Mouse (Mus musculus): Measurements from ENCODE around the gene Prdm2.

The Prdm2 gene

DNA sequence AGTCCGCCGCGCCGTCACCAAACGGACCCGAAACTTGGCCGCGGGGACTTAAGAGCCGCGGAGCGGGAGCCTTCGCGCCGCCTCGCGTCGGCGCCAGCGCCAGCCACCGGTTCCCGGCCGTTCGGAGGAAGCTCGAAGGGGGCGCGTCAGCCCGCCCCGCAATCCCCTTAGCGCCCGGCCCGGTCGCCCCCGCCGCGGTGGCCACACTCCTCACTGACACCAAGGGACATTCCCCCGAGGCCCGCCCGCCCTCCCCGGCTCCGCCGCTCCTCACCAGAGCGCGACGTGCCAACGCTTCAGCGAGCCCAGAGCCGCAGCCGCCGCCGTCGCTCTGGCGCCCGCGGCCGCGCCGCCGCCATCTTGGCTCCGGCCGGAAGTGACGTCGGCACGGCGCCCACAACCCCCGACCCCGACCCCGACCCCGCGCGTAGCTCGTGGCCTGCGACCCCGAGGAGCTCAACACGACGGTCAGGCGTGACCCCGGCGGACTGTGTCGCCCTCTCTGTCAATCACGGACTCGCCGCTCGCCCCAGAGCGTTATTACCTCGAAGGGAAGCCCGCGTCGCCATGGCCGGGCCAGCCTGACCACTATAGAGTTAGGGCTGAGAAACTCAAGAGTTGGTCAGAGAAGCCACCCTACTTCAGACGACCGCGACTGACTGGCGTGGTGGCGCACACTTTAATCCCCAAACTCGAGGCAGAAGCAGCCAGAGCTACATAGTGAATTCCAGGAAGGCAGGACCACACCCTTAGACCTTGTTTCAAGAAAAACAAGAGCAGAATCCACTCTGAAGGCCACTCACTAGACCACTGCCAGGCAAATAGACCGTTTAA lies at the start of gene Prdm2:
Prdm2 (minus strand) TSS at position 655 of the 834 bp plus-strand sequence.
- peak; percentile 66 for DNase-seq

DNA sequence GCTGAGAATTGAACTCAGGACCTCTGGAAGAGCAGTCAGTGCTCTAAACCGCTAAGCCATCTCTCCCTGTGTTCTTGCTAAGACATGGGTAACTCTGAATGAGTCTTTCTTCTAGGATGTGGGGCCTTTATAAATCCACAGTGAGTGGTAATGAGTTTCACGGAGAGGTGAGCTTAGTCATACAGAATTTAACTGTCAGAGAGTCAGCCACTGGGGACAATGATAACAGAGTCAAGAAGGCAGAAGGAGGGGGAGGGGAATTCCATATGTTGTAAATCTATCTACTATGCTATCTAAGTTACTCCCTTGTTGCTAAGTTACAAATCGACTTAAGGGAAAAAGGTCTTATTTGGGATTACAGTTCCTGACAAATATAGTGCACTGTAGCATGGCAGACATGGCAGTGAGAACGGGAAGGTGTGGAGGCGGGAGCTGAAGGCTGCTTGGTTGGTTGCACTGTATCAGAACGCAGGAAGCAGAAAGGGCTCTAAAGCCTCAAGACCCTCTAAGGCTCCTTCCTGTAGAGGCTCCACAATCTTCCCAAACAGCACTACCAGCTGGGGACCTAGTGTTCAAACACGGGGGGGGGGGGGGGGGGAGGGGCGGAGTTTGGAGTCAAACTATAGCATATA lies 47.0 kb upstream of the Prdm2 start:
- no peak for DNase-seq

DNA sequence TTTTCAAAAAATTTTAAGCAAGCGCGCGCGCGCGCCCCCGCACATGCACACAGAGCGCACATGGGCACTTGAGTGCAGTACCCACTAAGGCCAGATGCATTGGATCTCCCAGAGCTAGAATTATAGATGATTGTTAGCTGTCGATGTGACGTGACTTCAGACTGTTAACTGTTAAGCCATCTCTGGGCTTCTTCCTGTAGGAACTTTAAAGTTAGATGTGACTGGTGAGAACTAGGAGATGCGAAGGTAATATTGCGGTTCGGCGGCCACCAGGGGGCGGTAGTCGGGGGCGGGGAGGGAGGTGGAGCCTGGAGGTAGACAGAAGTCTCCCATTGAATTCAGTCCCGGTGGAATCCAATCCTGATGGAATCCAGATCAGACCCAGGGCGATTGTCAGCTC lies 45.7 kb upstream of the Prdm2 start:
- DNase-seq, result peak; percentile 25 to 50

DNA sequence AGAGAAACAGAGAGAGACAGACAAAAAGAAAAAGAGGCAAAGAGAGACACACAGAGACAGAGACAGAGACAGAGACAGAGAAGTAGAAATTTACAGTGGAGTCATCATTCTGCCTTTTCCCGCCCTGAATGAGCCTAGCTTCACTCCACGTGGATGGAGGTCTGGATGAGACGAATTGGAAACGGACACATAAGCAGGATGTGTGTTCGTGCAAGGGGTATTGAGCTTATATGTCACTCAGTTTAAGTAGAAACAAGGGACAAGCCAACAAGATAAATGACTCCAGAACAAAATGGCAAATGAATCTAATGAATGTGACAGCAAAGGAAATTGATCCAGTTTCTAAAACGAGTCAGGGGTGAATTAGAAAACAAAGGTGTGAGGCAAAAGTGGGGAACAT lies 45.2 kb upstream of the Prdm2 start:
- DNase-seq, result no peak

DNA sequence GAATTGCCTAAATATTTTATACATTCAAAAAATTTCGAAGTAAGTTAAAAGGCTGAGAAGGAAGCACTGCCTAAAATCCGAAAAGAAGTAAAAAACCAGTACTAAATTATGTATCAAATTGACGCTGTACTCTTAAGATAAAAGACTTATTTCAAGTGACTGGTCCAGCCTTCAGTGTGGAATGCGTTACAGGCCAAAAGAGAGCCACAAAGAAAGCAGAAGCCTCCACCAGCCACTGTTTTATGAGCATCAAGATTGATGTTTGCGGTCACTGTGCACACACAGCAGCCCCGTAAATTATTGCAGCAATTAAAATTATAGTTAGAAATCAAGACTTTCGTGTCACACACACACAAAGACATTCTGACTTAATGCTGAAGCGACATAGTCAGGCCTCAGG lies 42.7 kb upstream of the Prdm2 start:
- no peak for DNase-seq

DNA sequence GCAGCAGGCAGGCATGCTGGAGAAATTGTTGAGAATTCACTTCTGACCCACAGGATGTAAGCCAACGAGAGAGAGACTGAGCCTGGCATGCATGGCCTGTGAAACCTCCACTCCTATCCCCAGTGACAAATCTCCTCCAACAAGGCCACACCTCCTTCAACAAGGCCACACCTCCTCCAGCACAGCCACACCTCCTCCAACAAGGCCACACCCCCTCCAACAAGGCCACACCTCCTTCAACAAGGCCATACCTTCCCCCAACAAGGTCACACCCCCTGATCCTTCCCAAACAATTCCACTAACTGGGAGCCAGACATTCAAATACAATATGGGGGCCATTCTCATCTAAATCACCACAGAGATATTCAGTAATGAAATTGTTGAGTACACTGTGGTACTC lies 40.6 kb upstream of the Prdm2 start:
- DNase-seq, result no peak

DNA sequence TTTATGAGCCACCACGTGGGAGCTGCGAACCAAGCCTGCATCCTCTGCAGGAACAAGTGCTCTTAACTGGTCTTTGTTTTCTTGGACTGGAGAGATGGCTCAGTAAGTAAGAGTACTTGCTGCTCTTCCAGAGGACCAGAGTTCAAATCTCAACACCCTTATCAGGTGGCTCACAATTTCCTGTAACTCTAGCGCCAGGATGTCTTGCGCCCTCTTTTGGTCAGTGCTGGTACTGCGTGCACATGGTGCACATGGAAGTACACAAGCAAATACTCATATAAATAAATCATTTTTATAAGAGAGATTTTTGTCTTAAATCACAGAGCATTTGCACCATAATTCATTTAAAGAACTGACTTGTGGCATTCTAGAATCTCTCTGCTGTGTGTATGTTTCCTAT lies 35.3 kb upstream of the Prdm2 start:
- DNase-seq, result no peak

DNA sequence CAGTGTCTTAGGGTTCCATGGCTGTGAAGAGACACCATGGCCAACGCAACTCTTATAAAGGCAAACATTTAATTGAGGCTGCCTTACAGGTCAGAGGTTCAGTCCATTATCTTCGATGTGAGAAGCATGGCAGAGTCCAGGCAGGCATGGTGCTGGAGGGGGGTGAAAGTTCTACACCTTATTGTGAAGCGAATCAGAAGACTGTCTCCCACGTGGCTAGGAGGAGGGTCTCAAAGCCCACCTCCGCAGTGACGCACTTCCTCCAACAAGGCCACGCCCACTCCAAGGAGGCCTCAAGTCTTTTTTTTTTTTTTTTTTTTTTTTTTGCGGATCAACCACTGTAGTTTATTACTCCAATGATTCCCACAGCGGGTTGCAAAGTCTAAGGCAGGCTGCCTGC lies 28.5 kb upstream of the Prdm2 start:
- no peak for DNase-seq

DNA sequence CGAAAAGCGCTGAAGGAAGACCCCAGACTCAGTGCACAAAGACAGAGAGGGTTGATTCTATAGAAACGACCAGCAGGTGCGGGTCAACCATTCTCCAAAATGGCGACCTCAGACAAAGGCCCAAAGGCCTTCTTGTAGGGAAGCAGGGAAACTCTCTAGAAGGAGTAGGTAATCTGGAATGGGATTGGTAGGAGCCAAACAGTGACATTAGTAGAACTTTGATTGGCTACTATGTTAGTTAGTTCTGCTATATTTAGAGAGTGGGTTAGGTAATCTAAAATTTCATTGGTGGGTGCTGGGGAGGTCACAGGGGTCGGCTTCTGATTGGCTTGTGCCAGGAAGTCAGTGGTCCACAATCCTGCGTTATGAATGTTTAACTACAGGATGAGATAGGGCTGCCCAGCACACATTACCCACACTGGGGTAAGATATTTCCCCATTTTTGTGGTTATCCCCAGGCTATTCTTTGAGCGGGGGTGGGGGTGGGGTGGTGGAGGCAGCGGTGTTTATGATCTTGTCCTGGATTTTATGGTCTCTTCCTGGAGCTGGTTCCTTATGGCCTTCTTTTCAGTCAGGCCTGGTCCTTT lies 26.9 kb upstream of the Prdm2 start:
- DNase-seq, result no peak

DNA sequence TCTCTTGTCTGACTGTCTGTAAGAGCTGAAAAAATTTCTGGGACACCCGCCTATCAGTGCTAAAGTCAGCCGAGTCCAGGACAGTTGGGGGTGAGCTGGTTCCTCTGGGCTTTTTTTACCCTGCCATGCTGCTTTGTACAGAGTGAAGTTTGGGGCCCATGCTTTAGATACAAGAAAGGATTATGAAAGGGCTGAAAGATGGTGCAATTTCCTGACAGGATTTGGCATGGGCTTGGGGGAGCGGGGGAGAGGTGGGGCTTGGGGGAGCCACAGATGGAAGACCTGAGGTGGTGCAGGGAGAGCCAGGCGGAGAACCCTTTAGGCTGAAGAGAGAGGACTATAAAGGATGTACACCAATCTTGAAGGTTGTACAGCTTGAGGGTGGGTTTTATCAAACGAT lies 26.3 kb upstream of the Prdm2 start:
- DNase-seq, result no peak

DNA sequence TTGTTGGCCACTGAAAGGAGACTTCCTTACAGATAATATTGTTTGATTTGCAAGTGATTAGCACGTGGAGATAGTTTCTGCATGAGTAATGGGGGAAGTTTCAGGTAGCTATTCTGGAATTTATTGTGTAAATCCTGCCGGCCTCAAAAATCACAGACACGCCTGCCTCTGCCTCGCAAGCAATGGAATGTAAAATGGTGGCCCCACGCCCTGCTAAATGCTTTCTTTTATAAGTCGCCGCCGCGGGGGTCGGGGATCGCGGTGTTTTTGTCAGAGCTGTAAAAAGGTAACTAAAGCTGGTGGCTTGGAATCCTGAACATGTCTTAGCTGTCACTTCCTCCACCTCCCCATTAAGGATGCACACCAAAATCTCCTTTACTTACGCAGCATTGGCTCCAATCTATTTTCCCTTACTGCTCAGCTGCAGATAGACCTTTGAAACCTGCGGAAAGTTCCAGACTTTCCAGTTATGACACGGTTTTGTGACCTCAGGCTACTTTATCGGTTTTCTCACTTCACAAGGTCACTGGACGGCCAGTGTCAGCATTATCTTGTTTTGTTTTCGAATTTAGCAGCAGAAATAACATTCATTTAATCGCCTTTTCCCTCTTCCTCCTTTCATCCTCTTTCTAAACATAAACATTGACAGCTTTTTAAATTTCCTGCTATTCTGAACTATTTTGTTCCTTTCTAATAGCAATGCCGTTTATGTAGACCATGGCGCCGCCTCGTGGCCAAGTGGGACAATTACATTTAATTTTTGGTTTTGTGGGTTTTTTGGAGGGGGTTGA lies 25.6 kb upstream of the Prdm2 start:
- peak; percentile 44 to 48 for DNase-seq

DNA sequence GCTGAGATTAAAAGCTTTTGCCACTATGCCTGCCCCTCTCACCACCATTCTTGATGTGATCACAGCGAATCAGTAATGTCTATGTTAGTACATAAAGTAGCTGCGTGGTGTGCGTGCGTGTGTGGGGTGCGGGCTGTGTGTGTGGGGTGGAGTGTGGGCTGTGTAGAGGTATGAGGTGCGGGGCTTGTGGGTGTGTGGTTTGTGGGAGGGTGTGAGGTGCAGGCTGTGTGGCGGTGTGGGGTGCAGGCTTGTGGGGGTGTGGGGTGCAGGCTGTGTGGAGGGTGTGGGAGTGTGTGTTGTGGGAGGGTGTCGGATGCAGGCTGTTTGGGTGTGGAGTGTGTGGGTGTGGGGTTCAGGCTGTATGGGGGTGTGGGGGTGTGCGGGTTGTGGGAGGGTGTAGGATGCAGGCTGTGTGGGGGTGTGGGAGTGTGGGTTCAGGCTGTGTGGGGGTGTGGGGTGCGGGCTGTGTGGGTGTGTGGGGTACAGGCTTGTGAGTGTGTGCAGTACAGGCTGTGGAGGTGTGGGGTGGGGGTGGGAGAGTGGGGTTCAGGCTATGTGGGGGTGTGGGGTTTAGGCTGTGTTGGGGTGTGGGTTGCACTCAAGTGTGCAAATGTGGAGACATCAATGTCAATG lies 19.1 kb upstream of the Prdm2 start:
- no peak for DNase-seq

DNA sequence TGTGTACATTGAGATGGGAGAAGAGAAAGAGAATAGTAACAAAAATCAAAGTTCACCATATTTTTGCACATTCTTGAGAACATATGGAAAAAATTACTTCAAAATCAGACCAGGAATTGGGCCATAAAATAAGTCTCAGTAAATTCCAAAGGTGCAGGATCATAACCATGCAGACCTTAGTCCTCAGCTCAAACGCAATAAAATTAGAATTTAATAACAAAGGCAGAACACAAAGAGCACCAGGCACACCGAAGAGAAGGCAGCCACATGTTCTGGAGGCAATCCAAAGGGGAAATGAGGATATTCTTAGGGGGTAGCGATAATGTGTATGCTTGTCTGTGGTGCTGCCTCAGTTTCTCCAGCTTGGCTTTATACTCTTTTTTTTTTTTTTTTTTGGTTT lies 18.3 kb upstream of the Prdm2 start:
- DNase-seq, result no peak

DNA sequence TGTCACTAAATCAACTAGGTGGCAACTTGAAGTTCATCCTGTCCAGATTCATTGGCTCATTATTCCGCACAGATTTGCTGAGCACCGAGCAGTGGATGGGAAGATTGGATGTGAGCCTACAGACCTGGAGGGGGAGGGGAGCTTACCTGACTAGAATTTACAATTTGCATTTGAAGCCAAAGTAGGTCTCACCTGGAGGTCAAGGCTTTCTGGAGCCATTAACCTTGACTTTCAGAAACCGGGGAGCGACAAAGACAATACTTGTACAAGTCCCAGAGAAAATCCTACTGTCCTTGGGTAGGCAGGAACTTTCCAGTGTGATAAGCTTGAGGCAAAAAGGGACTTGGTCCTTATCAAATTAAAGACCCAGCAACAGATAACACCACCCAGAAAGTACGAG lies 15.2 kb upstream of the Prdm2 start:
- no peak for DNase-seq

DNA sequence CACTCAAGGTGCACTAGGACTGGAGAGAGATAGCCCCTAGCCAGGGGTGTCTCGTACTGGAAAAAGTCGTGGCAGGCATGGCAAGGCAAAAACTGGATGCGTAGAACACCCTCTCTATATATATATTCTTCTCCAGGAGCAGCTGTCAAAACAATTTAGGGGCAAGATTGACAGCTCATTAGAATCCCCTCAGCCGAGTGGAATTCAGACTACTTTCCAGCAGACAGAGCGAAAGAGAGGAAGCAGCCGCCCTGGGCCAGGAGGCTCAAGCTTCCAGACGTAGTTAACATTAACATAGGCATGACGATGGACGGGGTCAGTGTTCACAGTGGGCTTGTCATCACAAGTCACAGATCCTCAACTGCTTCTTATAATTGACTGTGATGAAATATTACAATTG lies 13.1 kb upstream of the Prdm2 start:
- no peak for DNase-seq

DNA sequence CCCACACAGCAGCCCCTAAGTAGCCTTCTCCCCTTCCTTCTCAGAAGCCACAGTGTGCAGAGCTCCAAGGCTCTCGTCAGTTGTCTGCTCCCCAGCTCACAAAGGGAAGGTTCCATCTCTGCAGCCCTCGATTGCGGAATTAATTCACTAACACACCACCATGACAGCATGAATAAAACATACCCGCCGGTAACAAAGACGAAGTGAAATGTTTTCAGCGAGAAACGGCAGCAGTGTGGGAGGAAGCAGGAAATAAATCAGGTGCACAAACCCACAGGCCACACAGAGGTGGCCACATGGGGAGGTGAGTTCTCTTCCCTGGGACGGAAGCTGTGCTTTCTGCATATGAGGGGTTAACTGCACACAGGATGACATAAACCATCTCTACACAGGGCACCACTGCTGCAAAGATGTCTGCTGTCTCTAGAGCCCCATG lies 6.5 kb upstream of the Prdm2 start:
- DNase-seq, result no peak

DNA sequence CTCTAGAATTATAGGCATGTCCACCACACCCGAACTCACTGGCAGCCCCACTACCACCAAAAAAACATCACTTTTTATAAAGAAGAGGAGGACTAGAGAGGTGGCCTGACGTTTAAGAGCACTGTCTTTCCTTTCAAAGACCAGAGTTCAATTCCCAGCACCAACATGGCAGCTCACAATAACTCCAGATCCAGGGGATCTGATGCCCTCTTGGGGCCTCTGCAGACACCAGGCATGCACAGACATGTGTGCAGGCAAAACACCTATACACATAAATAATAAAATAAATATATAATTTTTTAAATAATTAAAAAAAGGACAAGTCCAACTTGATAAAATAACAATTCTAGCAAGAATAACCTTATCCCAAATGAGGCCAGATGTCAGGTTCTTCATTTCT lies 6.1 kb upstream of the Prdm2 start:
- no peak for DNase-seq

DNA sequence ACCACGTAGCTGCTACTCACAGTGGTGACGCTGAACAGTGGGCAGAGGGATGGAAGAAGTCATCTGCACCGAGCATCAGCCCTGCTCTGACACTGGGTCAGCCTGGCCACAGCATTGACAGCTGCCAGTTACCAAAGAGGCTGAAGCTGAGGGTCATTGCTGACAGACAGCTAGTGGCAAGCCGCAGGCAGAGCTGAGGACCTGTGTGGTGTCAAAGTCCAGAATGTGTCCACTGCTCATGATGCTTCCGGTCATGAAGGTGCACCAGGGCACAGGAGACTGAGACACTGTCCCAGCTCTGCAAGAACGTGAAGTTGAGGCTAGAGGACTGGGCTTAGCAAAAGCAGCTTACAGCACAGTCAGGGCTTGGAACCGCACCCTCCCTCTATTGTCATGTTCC lies 4.4 kb upstream of the Prdm2 start:
- DNase-seq, result no peak

DNA sequence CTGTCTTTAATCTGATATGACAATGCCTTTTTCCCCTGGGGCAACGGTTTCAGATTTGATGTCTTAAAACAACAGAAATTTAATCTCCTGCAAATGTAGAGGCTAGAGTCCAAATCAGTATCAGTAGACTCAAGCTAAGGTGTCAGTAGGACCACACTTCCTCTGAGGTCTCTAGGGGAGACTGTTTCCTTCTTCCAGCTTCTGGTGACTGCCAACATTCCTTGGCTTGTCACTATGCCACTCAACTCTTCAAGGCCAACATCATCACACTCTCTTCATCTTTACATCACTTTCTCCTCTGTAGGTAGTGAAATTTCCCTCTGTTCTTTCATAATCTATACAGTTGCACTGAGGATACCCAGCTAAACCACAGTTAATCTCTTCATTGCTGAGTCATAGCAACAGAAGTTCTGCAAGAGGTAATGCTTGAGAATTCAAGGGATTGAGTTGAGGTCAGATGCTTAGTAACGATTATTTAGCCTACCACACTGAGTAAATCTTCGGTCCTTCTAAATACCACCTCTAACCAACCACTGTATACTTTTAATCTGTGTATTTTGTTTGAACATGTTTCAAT lies 1.5 kb upstream of the Prdm2 start:
- DNase-seq, result no peak

DNA sequence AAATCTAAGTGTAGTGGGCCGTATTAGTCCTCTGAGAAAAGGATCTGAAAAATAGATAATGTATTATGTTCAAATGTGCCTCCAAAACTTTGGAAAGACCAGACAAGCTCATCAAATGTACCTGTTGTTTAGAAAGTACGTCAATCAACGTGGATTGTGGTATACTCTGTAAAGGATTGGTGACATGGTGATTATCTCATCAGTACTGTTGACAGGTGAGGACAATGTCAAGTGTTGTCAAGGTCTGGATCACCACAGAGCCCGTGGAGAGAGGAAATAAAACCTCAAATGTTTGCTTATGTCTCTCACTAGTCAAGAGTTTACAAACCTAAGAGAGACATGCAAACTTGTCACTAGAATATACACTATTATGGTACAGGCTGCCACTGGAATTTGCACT lies 776 bp upstream of the Prdm2 start:
- DNase-seq, result no peak

DNA sequence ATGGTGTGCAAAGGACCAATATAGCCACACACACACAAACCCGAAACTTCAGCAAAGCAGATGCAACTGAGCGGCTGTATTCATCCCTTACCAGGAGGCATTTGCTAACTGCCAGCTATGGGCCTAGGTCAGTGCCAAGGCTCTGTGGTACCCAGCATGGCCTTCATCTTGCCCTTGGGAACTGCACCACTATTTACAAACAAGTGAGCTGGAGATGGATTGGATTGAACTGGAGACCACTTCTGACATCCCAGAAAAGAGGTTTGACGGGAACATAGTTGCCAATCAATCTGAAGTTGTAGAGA lies 332 bp upstream of the Prdm2 start:
- DNase-seq, result no peak

DNA sequence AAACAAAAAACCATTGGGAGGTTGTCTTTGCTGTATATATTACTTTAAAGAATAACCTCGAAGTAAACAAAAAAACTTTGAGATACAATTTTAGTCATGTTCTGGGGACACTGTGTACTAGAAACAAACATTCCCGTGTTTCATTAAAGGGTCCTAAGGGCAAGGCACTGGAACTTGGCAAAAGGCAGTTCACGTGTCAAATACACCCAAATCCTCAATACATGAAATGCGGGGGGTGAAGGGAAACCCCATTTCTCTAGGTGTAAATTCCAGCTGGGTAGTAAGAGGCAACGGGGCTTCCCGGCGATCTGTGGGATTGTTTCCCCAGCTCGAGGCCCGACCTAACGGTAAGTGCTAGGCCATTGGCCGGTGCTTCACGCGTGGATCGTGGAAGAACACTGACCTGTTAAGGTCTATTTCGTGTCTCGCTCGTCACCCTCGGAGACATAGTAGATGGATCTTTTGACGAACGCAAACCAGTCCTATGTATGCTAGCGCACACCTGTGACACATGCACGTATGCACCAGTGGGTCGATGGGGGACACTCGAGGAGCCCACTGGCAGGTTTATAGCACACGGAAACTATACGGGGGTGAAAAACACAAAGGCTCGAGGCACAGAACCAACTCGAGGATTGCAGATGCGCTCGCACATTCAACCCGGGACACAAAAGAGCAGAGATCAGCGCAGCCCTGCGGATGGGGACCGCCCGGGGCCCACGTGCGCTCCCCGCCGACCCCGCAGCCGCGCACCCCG lies 1.0 kb downstream of the Prdm2 start:
- peak; percentile 37 to 57 for DNase-seq
